Mouse (Mus musculus) layer of hippocampus, adult 8-10 months (tissue): ENCODE data around the gene Cflar. TPM values are rescaled to one million over a fixed set of nuclear protein-coding genes. Genes with fewer than 3 reads are reported as not detected.

ENCODE experiments used
- DNase-seq, 2 experiments: peaks; one replicate each; pipeline ENCODE4 v3.0.0; 2022; ENCODE audit warnings: low spot score in 2 of 2
- total RNA-seq, 4 experiments: library from RNA; stranded (reverse); gene quantifications; 2 replicates each; pipeline ENCODE4 v1.2.4; 2022

Cflar gene
- total RNA-seq, 4 experiments from 2014 or later: 41.2 to 48.5 (median 44.3) TPM

DNA sequence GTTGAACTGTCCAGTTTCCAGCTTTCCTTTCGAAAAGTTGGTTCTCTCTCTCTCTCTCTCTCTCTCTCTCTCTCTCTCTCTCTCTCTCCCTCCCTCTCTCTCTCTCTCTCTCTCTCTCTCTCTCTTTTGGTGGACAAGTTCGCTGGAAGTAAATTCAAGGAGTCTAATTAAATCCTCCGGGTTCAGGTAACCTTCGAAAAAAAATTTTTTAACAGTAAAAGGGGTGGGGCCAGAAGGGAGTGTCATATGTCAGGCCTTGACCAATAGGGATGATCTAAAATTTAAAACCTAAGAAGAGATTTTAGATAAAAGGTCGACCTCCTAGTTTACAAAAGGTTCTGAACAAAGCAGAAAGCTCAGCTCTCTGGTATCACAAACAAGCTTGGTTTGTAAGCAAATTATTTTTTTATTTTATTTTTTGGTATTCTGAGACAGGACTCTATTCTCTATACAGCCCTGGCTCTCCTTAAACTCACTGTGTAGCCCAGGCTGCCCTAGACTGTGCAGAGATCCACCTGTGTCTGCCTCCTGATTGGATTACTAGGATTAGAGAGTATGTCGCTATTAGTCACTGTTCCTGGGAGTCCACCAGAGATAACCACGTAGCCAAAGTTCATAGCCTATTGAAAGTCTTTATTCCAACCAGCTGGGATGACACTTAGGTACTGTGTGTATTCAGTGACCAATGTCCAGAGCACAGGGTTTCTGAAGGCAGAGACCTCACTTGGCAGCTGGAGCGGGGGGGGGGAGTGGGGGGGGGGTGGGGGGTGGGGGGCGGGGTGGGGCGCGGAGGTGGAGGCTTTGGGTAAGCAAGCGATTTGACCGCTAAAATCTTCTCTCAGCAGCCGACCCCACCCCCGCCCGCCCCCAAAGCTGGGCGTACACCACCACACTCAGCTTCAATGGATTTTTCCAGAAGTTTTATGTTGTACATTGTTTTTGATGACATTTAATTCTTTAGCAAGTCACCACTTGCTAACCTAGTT is 1.1 kb downstream of the Cflar start:
- DNase-seq: peak in 1 of 2 experiments; percentile 16

DNA sequence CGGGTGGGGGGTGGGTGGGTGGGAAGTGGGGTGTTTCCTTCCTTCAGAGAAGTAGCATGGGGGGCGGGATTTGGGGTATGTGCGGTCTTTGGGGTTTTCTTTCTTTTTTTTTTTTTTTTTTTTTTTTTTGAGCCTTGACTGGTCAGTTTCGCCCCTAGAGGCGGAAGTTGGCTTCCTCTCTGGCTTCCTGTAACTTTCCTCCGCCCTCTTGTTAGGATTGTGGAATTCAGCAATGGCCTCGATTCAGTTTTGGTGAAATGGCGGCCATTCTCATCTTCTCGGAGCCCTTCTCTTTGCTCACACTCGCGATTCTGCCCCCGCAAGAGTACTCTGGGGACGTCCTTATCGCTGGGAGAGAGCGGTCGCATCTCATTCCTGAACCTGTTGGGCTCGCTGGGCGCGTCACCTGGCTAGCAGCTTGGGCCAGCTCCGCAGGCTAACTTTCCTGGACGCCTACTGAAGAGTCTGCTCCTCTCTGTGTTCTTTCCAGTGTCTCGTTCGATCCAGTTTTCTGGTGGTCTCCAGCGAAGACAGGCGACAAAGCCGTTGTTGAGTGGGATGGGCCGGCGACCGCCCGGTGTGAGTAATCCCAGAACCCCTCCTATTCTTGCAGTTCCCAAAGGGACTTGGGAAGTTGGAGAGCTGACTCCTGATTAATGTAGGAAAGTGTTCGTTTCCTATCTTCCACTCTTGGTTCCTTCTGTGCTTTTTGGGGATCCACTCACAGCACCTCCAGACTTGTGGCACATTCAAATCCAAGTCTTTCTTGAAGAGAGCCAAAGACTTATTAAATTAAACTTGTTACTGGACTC is 2.0 kb downstream of the Cflar start:
- peak in 1 of 2 experiments; percentile 25 for DNase-seq

DNA sequence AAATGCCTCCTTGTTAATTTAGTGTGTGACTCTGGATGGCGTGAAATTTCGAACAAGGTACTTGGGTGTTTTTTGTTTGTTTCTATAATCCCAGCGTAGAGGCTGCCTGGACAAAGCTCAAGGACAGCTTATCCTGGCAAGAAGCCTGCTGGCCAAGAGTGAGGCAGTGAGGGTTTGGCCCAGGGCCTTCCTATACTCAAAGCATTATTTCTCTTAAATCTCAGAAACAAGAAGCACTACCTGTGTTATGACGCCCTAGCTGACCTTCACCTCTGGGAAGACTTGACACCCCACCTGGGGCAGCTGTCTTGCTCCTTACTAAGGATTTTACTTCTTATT is 2.6 kb downstream of the Cflar start:
- peak; percentile 28 to 46 for DNase-seq

DNA sequence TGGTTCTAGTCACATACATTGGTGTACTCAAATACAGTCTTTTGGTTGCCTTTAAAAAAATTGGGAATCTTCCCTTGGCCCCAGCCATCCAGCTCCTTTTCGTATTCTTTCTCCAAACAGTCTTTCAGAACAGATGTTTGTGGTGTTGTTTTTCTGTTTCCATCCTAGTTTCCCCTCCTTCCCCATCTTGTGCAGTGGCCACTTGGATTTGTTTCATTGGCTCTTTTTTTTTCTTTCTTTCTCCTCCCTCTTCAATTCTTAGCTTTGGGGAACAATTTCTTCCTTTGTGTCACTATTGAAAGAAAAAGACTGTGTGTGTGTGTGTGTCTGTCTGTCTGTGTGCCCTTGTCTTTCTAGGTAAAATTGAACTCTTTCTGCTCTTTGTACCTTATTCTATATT is 3.1 kb downstream of the Cflar start:
- no peak for DNase-seq

DNA sequence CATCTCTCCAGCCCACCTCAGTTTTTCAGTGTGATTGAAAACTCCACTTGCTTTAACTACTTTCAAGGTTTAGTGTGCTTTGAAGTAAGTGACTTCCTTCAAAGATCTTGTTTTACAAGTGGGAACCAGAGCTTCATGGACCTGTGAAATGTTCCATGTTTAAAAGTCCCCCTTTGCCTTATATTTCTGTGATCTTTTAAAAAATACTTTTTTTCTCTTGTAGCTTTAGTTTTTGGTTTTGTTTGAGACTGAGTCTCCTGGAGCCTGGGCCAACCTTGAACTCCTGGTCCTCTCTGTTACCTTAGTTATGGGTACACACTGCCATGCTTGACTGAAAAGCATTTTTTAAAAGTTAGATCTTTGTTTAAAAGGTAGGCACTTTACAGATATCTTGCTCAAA is 4.2 kb downstream of the Cflar start:
- DNase-seq: no peak

DNA sequence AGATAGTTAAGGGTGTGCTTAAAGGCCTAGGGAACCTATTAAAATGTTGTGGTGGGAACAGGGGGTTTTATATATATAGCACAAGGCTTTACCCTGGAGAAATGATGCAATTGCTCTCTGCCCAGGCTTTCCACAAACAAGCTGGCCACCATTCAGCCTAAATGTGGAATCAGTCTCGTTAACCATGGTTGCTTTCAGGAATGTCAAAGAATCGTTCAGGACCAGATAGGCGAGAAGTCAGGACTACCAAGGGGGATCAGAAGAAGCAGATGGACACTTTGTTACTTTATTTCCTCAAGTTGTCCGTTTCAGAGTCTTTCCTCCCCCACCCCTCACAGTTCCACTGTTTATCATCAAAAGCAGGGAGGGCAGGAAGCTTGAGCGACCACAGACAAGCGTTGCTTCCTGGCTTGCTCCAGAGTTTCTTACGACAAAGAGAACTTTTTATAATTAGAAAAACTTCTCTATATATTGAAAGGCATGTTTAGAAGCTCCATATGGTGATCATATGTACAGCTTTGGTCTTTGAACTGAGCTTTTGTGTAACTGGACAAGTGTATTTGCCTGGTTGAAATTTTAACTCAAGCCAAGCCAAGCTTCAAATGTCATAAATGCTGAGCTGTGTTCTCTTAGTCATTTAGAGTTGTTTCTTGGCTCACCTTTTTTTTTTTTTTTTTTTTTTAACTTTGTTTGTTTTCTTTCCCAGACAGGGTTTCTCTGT is 5.0 kb downstream of the Cflar start:
- DNase-seq: no peak

DNA sequence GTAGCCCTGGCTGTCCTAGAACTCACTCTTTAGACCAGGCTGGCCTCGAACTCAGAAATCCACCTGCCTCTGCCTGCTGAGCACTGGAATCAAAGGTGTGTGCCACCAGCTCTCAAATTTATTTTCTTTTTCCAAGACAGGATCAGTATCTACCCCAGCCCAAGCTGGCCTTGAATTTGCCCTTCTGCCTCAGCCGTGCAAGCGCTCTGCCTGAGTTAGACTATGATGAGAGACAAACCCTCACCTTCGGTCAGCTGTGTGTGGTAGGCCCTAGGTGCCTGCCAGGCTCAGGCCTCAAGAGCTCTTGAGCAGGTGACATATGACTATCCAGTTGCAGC is 5.5 kb downstream of the Cflar start:
- DNase-seq: no peak

DNA sequence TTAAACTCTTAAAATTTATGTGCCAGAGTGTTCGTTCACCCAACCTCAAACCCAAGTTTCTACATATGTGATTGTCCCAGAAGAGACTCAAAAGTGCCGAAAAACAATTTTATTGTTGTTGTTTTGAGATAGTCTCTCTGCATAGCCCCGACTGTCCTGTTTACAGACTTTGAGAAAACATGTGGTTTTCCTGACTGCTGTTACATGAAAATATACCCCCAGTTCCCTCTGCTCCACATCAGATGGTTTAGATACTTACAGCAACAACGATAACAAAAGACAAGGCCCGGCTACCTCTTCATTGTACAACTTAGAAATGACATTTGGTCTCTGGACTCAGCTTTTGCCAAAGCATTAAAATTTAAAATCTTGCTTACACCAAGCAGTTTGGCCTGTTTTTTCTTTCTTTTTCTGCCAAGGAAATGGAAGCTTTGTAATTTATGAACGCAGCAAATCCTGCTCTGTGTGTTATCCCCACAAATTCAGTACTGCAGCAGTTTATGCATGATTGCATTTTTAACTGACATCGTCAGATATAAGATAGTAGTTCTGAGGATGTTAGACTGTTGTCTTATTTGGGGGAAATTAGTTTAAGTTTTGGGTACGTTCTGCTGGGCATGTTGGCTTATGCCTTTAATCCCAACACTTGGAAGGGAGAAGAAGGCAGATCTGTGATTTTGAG is 6.4 kb downstream of the Cflar start:
- no peak for DNase-seq

DNA sequence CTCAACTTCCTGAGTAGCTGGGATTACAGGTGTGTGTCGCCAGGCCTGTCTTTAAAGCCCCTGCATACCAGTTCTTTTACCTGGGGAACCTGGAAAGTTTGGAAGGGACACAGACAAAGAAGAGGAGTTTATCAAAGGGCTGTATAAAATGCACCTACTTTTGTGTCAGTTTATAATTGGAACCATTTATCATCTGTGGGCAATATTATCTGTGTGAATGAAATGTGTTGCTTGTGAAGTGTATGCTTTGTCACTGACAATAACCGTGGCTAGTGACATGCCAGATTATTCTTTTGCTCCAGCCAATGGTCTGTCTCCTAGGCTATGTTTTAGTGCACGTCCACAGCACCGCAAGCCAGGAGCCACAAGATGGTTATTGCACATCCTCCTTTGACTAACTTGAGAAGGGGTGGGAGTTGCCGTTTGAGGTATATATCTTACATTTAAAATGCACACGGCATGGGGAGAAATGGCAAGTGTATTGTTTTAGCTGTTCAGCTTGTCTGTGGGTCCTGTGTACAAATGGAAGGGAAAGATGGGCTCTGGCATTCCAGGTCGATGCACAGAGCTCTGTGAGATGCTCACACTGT is 8.1 kb downstream of the Cflar start:
- DNase-seq: no peak

DNA sequence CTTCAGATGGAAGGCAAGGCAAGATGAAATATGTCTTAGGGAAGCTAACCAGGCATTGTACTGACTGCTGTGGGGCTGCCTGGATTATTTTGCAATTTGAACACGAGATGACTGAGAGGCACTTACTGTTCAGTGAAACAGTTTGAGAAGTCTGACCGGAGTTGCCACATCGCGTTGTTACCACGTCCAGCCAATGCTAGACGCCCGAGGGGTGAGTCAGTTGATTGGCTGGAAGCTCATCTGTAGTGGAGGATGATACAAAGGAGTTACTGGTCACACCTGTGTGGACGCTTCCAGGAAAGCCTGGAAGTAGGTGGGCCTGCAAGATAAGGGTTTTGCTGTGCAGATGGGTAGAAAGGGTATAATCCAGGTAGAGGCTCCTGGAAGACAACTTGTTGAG is 8.8 kb downstream of the Cflar start:
- DNase-seq: no peak

DNA sequence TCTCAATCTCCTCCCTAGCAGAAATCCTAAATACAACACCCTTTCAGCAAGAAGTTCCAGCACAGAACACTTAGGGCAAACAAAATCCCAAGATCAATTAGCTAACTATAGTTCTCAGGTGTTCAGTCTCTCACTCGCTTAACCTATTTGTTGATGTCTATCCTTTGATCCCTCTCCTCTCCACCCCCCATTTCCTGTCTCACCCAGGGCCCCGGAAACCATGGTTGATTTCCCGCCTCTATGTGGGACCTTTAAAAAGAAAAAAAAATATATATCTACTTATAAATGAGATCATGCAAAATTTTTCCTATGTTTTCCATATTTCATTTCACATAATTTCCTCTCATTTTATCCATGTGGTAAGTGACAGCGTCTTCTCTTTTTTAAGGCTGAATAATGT is 9.7 kb downstream of the Cflar start:
- DNase-seq: no peak

DNA sequence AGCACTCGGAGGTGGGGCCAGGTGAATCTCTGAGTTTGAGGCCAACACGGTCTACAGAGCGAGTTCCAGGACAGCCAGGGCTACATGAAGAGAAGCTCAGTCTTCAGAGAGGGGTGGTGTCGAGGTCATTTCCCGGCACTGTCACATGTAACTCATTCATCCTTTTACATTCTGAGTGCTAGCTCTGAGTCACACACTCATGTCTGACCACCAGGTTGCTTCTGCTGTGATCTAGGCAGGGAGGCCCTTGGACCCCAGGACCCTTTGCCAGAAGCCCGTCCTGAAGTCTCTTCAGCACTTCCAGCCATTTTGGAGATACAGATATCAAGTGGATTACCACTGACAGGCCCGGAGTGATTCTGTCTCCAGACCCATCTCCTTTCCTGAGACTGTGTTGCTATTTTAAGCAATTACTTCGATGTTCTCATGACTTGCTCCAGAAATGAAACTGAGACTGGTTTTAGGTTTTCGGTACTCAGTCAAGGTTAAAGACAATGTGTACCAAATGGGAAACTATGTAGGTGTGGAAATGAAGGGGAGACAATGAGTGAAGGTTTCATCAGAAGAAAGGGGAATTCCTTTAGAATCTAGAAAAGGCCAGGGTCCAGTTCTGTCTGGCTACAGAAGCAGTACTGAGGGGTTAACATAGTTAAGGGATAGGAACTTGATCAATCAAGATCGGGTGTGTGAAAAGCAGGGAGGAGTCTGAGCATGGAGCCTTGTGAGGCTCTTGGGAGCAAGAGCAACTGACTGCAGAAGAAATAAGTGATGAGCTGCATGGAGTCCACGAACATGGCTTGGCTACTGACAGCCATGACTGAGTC is 11.0 kb downstream of the Cflar start:
- DNase-seq: no peak

DNA sequence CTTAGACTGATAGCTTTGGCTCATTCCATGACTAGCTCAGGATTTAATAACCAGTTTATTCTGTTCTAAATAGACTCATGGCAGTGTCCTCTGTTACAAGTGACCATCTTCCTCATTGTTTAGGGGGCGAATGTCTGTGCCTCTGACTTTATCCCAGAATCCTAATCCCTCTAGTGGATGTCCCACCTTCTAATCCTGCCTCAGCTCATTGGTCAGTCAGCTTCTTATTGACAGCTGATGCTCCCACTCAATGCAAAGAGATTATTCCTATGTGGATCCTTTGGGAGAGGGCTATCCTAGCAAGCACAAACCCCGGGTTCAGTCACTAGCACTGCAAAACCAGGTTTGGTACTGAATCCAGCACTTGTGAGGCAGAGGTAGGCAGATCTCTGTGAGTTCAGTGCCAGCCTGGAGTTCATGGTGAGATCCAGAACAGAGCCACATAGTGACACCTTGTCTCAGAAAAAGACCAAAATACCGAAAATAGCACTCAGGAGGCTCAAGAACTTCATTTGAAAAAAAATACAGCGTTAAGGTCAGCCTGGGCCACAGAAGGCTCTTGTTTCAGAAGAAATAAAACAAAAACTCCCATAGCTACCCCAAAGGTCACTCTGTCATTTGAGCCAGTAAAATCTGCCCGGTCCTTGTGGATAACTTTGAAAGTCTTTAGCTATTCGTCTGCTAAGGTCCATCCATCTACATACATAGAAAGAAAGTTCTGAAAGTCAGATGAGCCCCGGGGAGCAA is 11.9 kb downstream of the Cflar start:
- no peak for DNase-seq

DNA sequence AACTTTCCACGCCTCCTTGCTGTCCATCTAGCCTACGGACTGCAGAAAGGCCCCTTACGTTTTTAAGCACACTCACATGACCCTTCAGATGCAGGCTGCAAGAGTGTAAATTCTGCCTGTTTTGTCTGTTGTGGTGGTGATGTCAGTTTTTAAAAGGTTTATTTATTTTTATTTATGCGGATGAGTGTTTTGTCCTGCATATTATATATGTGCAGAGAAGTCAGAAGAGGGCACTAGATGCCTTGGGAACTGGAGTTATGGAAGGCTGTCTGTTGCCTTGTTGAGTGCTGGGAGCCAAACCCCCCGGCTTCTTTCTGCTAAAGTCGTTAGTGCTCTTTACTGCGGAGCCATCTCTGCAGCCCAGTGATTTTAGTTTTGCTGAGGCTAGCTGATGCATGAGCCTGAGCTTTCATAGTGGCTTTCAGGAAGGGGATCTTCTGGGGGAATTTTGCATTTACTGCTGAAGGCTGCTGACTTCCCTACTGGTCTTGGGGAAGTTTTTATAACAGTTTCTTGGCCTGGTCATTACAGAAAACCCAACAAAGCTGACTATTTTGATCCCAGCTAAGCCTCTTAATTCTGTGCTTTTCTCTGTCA is 12.6 kb downstream of the Cflar start:
- no peak for DNase-seq

DNA sequence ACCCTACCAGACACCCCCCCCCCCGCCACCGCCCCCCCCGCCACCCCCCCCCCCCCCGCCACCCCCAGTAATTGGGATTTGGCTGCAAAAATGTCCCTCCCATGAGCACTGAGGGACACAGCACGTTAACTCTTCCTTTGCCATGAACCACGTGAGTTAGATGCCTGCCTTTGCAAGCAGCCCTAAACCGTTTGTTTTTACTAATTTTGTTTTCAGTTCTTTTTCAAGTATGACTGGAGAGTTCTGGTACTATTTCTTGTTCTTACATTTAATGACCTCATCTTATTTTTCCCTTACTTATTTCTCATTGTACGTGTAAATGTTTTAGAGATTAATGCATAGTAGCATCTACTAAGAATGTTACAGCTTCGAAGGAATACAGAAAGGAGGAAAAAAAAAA is 13.2 kb downstream of the Cflar start:
- DNase-seq: no peak

DNA sequence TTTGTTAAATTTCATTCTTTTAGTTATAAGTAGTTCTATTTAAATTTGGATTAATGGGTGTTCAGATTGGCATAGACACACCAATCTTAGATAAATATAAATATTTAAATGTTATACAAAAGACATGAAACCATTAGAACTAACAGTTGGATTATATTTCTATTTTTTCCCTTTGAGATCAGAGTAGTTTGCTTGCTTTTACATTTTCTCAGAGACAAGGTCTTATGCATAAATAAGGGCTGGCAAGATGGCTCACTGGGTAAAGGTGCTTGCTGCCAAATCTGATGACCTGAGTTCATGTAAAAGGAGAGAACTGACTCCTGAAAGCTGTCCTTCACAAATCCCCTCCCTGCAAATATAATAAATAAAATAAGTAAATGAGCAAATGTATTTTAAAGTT is 13.8 kb downstream of the Cflar start:
- no peak for DNase-seq

DNA sequence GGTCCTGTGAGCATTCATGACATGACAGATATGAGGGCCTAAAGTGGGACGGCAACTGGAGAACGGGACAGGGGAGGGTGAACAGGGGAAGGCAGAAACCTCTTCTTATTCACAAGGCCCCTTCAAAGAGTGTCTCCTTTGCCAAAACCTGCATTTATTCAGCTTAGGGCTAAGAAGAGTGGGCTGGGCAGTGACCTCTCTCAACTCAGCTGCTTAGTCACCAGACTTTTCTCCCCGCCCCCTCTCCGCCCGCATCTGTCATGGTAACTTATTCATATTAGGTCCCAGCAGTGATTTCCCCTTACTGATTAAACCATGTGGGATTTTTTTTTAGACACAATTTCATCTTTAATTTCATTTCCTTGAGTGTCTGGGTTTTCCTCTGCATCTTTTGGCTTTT is 14.5 kb downstream of the Cflar start:
- no peak for DNase-seq

DNA sequence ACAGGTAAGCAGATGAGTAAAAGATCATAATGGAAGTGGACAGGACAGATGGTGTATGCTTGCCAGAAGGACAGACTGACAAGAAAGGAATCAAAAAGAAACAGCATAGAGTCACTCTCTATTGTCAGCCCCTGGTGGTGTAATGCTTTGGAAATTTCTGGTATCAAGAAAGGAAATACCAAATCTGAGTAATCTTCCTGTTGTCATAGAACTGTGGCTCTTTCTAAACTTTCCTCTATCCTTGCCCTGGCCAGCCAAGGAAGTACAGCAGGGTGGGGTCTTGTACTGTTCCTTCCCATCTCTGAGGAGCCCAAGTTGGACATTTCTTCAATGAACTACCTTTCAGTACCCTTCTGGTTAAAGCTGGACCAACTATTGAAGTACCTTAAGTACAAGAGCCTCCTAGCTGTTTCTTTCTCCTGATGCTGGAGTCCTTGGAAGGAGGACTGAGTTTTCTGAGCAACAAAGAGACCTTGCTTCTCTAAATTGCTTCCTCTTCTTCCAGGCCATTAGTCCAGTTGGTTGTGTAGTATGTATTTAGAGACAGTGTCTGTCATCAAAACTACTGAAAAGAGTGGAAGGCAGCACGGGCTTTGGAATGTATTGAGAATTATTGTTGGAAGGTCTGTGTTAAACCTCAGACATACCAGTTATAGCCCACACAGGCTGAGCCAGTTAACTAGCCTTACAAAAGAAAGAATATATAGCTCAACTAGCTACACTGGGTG is 15.9 kb downstream of the Cflar start:
- DNase-seq: no peak
